Comparison of ENCODE assay signal across 21 mouse cellular contexts in the genomic region with DNA sequence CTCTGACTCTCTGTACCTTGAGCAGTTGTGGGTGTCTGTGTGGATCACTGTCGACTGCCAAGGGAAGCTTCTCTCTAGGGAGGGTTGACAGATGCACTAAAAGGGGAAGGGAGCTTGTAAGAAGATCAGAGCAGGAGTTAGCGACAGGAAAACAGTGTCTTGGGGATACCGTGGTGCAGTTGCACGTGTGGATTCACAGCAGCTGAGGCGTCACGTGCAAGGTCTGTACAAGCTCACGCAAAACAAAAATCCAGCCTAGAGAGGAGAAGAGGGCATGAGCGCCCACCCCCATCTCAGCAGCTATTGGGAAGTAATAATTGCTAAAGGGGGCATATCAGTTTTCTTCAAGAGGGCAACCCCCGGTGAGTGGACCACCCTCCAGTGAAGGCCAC.
"Had no signal": no experiment of that assay in that cellular context is flagged by ENCODE, and none has a peak within 500 bp of the region (broad histone marks: within the 10 kb centered on the region; RNA-seq: fewer than 3 reads in every experiment).

No protein-coding gene starts in this region.

- ATAC-seq: inflammation-experienced regulatory T-cells, adult 6 months had no signal

- H3K4me3 ChIP-seq: heart, embryonic 12.5 days; hindbrain, embryonic 10.5 days; hindbrain, embryonic 12.5 days; layer of hippocampus, adult 2 months; left cerebral cortex, adult 2 months; limb, embryonic 10.5 days; limb, embryonic 12.5 days; liver, embryonic 13.5 days; liver, embryonic 15.5 days had no signal

- DNase-seq: gastrocnemius, postnatal 10 days; gastrocnemius, postnatal 25 days; heart, adult 18-20 months; heart, postnatal 4 days; kidney, adult 18-20 months; kidney, postnatal 10 days; kidney, postnatal 25 days; kidney, postnatal 4 days; liver; liver, embryonic 13.5 days had no signal

- H3K27ac ChIP-seq: hindbrain, embryonic 10.5 days; hindbrain, embryonic 12.5 days; hindbrain, embryonic 14.5 days; layer of hippocampus, adult 2 months; left cerebral cortex, adult 2 months; limb, embryonic 10.5 days; limb, embryonic 12.5 days; liver, embryonic 13.5 days; liver, embryonic 15.5 days had no signal

- H3K4me1 ChIP-seq: limb, embryonic 12.5 days; liver, embryonic 13.5 days; liver, embryonic 15.5 days had no signal

- H3K9ac ChIP-seq: heart, embryonic 12.5 days; hindbrain, embryonic 12.5 days; hindbrain, embryonic 14.5 days; limb, embryonic 12.5 days; liver, embryonic 13.5 days; liver, embryonic 15.5 days had no signal

- H3K9me3 ChIP-seq: heart, embryonic 12.5 days; hindbrain, embryonic 10.5 days; hindbrain, embryonic 12.5 days; limb, embryonic 10.5 days; limb, embryonic 12.5 days; liver, embryonic 15.5 days had no signal

- H3K4me2 ChIP-seq: heart, embryonic 12.5 days; hindbrain, embryonic 12.5 days; hindbrain, embryonic 14.5 days; limb, embryonic 12.5 days; liver, embryonic 11.5 days; liver, embryonic 13.5 days; liver, embryonic 15.5 days had no signal

- H3K36me3 ChIP-seq: heart, embryonic 12.5 days; hindbrain, embryonic 10.5 days; hindbrain, embryonic 12.5 days; limb, embryonic 10.5 days; limb, embryonic 12.5 days; liver, embryonic 13.5 days; liver, embryonic 15.5 days had no signal

- H3K27me3 ChIP-seq: heart, embryonic 12.5 days; hindbrain, embryonic 12.5 days; liver, embryonic 13.5 days; liver, embryonic 15.5 days had no signal
